In the genomic region with DNA sequence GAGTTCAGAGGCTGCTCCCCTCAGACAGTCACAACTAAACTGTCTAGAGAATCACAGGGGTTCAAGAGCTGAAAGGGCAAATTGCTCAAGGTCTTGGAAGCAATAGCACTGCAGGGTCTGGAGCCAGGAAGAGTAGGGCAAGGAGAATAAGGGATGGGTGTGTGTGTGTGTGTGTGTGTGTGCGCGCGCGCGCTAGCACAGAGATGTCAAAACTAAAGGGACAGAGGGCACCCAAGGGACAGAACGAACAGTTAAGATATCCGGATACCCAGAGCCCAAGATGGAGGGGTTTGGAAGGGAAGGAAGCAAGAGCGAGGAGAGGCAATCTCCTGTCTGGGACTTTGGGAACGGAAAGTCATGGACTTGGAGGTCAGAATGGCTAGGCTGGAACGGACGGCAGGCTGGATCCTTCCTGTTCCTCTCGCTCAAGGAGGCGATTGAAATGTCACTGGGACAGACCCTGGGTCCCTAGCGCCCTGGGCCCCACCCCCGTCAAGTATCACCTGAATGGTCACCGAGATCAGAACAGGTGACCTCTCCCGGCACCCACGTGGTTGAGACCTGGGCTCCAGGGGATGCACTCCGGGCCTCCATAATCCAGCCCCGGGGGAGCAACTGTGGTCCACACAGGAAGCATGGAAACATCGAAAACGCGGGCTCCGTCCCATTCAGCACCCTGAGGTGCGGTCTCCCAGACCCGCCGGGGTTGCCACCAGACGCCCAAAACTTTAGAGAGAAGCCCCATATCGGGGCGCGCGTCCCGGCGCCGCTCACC, we compare ENCODE assay signal across 7 mouse cellular contexts. TPM values are rescaled to one million over a fixed set of nuclear protein-coding genes. Genes with fewer than 3 reads are reported as not detected.
A peak's percentile ranks its signal among the peaks of the same experiment; 100 is the strongest.
DNase-seq lines count a peak whose midpoint lies in the region; ATAC-seq lines count a peak whose summit lies in the region.

No protein-coding gene starts in this region.

- peaks cover 9% of the 10 kb centered on the region for H3K4me1 ChIP-seq in lung, embryonic 16.5 days (replicated peaks; ENCODE audit: control insufficient read depth, insufficient read depth, low read length)
- H3K4me1 ChIP-seq in hindbrain, embryonic 11.5 days (replicated peaks; ENCODE audit: control insufficient read depth, insufficient read depth, low read length) = 0 out of 2 replicates have a peak, but pooled peaks cover 2% of the 10 kb centered on the region

- H3K9ac ChIP-seq in lung, embryonic 16.5 days (ENCODE audit: low read length) = peak overlapping the region; percentile 94
- H3K9ac ChIP-seq in hindbrain, embryonic 11.5 days (ENCODE audit: low read depth, low read length) = peak overlapping the region; percentile 65

- peaks cover 43% of the 10 kb centered on the region for H3K36me3 ChIP-seq in lung, embryonic 16.5 days (ENCODE audit: control insufficient read depth, insufficient read depth, low read length)
- peaks cover 5% of the 10 kb centered on the region for H3K36me3 ChIP-seq in hindbrain, embryonic 11.5 days (ENCODE audit: control insufficient read depth, insufficient read depth, low read length)
- peaks cover 33% of the 10 kb centered on the region for H3K36me3 ChIP-seq in macrophage (ENCODE audit: inconsistent target)

- peaks cover 14% of the 10 kb centered on the region for H3K79me2 ChIP-seq in macrophage (ENCODE audit: inconsistent target)

- no peaks in the 10 kb centered on the region for H3K27me3 ChIP-seq in lung, embryonic 16.5 days (ENCODE audit: control insufficient read depth, insufficient read depth, low read depth, low read length)
- no peaks in the 10 kb centered on the region for H3K27me3 ChIP-seq in hindbrain, embryonic 11.5 days (ENCODE audit: control insufficient read depth, insufficient read depth, low read length)

- H3K27ac ChIP-seq in lung, embryonic 16.5 days (ENCODE audit: low read length) = 0 out of 2 replicates have a peak overlapping the region, but pooled peaks have one; percentile 46
- peak overlapping the region; percentile 49 for H3K27ac ChIP-seq in hindbrain, embryonic 11.5 days (ENCODE audit: low read depth, low read length)
- H3K27ac ChIP-seq in macrophage = peak overlapping the region; percentile 32

- peak; percentile 59 for ATAC-seq in lung, embryonic 16.5 days (ENCODE audit: low read depth)
- peak; percentile 68 for ATAC-seq in hindbrain, embryonic 11.5 days (ENCODE audit: low FRiP score)
- no peak for ATAC-seq in erythroid progenitor cell, adult 5-6 weeks (replicated peaks; ENCODE audit: low FRiP score, poor library complexity, severe bottlenecking)

- peak overlapping the region; percentile 95 for H3K4me3 ChIP-seq in lung, embryonic 16.5 days (ENCODE audit: low read length)
- H3K4me3 ChIP-seq in hindbrain, embryonic 11.5 days (ENCODE audit: low read depth, low read length) = peak overlapping the region; percentile 64
- peak overlapping the region; percentile 100 for H3K4me3 ChIP-seq in macrophage (ENCODE audit: inconsistent target)

- no peaks in the 10 kb centered on the region for H3K9me3 ChIP-seq in lung, embryonic 16.5 days (ENCODE audit: control insufficient read depth, low read length)
- no peaks in the 10 kb centered on the region for H3K9me3 ChIP-seq in hindbrain, embryonic 11.5 days (ENCODE audit: control insufficient read depth, low read length)

- H3K4me2 ChIP-seq in lung, embryonic 16.5 days (ENCODE audit: low read depth, low read length) = peak overlapping the region; percentile 86
- peak overlapping the region; percentile 85 for H3K4me2 ChIP-seq in hindbrain, embryonic 11.5 days (replicated peaks; ENCODE audit: low read depth, low read length)

- DNase-seq in lung, postnatal 10 days = no peak
- peak; percentile 21 for DNase-seq in brain, adult 2 months (ENCODE audit: low read depth, low spot score)
- peak; percentile 34 for DNase-seq in hindbrain, embryonic 11.5 days (ENCODE audit: low spot score)
- no peak for DNase-seq in ovary, adult 18-20 months (ENCODE audit: low spot score)

- 5% methylated on average over 35 of the region's 35 CpGs for WGBS in lung, embryonic 16.5 days
- WGBS in hindbrain, embryonic 11.5 days = 6% methylated on average over 35 of the region's 35 CpGs
- WGBS in macrophage (ENCODE audit: missing documents) = 6% methylated on average over 35 of the region's 35 CpGs

RNA-seq across cellular contexts. Expression of a gene that starts 0.5 kb away (rescaled TPM):
- polyA plus RNA-seq in lung, embryonic 16.5 days (2015; fragmentation: Nextera tagmentation; extraction: Ambion mirVana) = 120 and 124 TPM in 2 replicates
- 189 and 201 TPM in 2 replicates for polyA plus RNA-seq in hindbrain, embryonic 11.5 days (2014; fragmentation: Nextera tagmentation; extraction: Ambion mirVana)
- total RNA-seq in macrophage (2018; cell fraction: chromatin; rRNA removed) = 10 to 100 TPM in 17 of 26 experiments, 1 to 10 TPM in 9; 1.9 to 38.0 (median 16.8) TPM
- total RNA-seq in macrophage (2018; cell fraction: cytosol; rRNA removed) = 10 to 100 TPM; 17.3 to 30.4 (median 23.3) TPM
- total RNA-seq in macrophage (2018; cell fraction: nucleus; rRNA removed) = 10 to 100 TPM in 17 of 26 experiments, 1 to 10 TPM in 9; 5.1 to 34.8 (median 13.5) TPM
- 15.4 to 48.5 TPM (median 20.8 TPM) in 3 replicates for polyA plus RNA-seq in macrophage (2018)
- 15.9 and 16.3 TPM in 2 replicates for total RNA-seq in erythroid progenitor cell, adult 5-6 weeks (2015; ENCODE audit: low replicate concordance)
- 7.8 and 12.7 TPM in 2 replicates for total RNA-seq in erythroid progenitor cell, adult 5-6 weeks (2017; ENCODE audit: low replicate concordance)

RNA-seq across cellular contexts. Expression of a gene that starts 9.3 kb away (rescaled TPM):
- 0.20 and 0.43 TPM in 2 replicates for polyA plus RNA-seq in lung, embryonic 16.5 days (2015; fragmentation: Nextera tagmentation; extraction: Ambion mirVana)
- polyA plus RNA-seq in hindbrain, embryonic 11.5 days (2014; fragmentation: Nextera tagmentation; extraction: Ambion mirVana) = 77.4 and 86.1 TPM in 2 replicates
- not detected for total RNA-seq in macrophage (2018; cell fraction: chromatin; rRNA removed)
- total RNA-seq in macrophage (2018; cell fraction: cytosol; rRNA removed) = not detected
- total RNA-seq in macrophage (2018; cell fraction: nucleus; rRNA removed) = not detected
- polyA plus RNA-seq in macrophage (2018) = not detected in 3 replicates
- not detected in 2 replicates for total RNA-seq in erythroid progenitor cell, adult 5-6 weeks (2015; ENCODE audit: low replicate concordance)
- total RNA-seq in erythroid progenitor cell, adult 5-6 weeks (2017; ENCODE audit: low replicate concordance) = not detected in 2 replicates

RNA-seq across cellular contexts. Expression of a gene that starts 20.4 kb away (rescaled TPM):
- polyA plus RNA-seq in lung, embryonic 16.5 days (2015; fragmentation: Nextera tagmentation; extraction: Ambion mirVana) = not detected in 2 replicates
- polyA plus RNA-seq in hindbrain, embryonic 11.5 days (2014; fragmentation: Nextera tagmentation; extraction: Ambion mirVana) = 0.46 and 0.52 TPM in 2 replicates
- not detected for total RNA-seq in macrophage (2018; cell fraction: chromatin; rRNA removed)
- not detected for total RNA-seq in macrophage (2018; cell fraction: cytosol; rRNA removed)
- not detected for total RNA-seq in macrophage (2018; cell fraction: nucleus; rRNA removed)
- not detected in 3 replicates for polyA plus RNA-seq in macrophage (2018)
- total RNA-seq in erythroid progenitor cell, adult 5-6 weeks (2015; ENCODE audit: low replicate concordance) = not detected in 2 replicates
- total RNA-seq in erythroid progenitor cell, adult 5-6 weeks (2017; ENCODE audit: low replicate concordance) = not detected in 2 replicates

RNA-seq across cellular contexts. Expression of a gene that starts 27.2 kb away (rescaled TPM):
- 84.4 and 91.8 TPM in 2 replicates for polyA plus RNA-seq in lung, embryonic 16.5 days (2015; fragmentation: Nextera tagmentation; extraction: Ambion mirVana)
- 68.0 and 74.9 TPM in 2 replicates for polyA plus RNA-seq in hindbrain, embryonic 11.5 days (2014; fragmentation: Nextera tagmentation; extraction: Ambion mirVana)
- total RNA-seq in macrophage (2018; cell fraction: chromatin; rRNA removed) = 100 to 1,000 TPM; 129 to 289 (median 162) TPM
- total RNA-seq in macrophage (2018; cell fraction: cytosol; rRNA removed) = 10 to 100 TPM; 61.3 to 84.7 (median 73.0) TPM
- 100 to 1,000 TPM in 5 of 26 experiments, 10 to 100 TPM in 21; 72.5 to 117 (median 88.0) TPM for total RNA-seq in macrophage (2018; cell fraction: nucleus; rRNA removed)
- polyA plus RNA-seq in macrophage (2018) = 73.4 to 112 TPM (median 77.6 TPM) in 3 replicates
- 33.5 and 37.8 TPM in 2 replicates for total RNA-seq in erythroid progenitor cell, adult 5-6 weeks (2015; ENCODE audit: low replicate concordance)
- total RNA-seq in erythroid progenitor cell, adult 5-6 weeks (2017; ENCODE audit: low replicate concordance) = 34.3 and 43.0 TPM in 2 replicates

RNA-seq across cellular contexts. Expression of a gene that starts 33.8 kb away (rescaled TPM):
- polyA plus RNA-seq in lung, embryonic 16.5 days (2015; fragmentation: Nextera tagmentation; extraction: Ambion mirVana) = 7.9 and 9.6 TPM in 2 replicates
- 17.4 and 19.0 TPM in 2 replicates for polyA plus RNA-seq in hindbrain, embryonic 11.5 days (2014; fragmentation: Nextera tagmentation; extraction: Ambion mirVana)
- total RNA-seq in macrophage (2018; cell fraction: chromatin; rRNA removed) = 1 to 10 TPM in 16 of 26 experiments, under 1 TPM in 5, not detected in 5; 0.53 to 6.5 (median 1.8) TPM
- total RNA-seq in macrophage (2018; cell fraction: cytosol; rRNA removed) = 1 to 10 TPM in 25 of 26 experiments, under 1 TPM in 1; 0.81 to 6.5 (median 4.5) TPM
- total RNA-seq in macrophage (2018; cell fraction: nucleus; rRNA removed) = 10 to 100 TPM in 2 of 26 experiments, 1 to 10 TPM in 19, under 1 TPM in 4, not detected in 1; 0.36 to 10.8 (median 2.0) TPM
- 3.2 to 4.7 TPM (median 4.1 TPM) in 3 replicates for polyA plus RNA-seq in macrophage (2018)
- 5.4 TPM in 1 of 2 replicates, not detected in the other for total RNA-seq in erythroid progenitor cell, adult 5-6 weeks (2015; ENCODE audit: low replicate concordance)
- 2.1 TPM in 1 of 2 replicates, not detected in the other for total RNA-seq in erythroid progenitor cell, adult 5-6 weeks (2017; ENCODE audit: low replicate concordance)

Comparison
In these comparisons a context has a peak if more than half of its experiments do, and no peak if none do; other contexts are left out.
1. DNase-seq: peak in brain, adult 2 months (single experiment) and hindbrain, embryonic 11.5 days (single experiment); none in lung, postnatal 10 days (single experiment) and ovary, adult 18-20 months (single experiment).
2. RNA of a gene that starts 9.3 kb away (polyA plus RNA-seq): 77.4 to 86.1 TPM in hindbrain, embryonic 11.5 days; 0.20 to 0.43 TPM in lung, embryonic 16.5 days and not detected in macrophage; every median in the first group is over 10 times any median in the second.
3. Peak in every context shown above with its lines, with median percentiles within 50 percentile points of each other: H3K27ac ChIP-seq and H3K4me3 ChIP-seq.